Mouse (Mus musculus): ENCODE results near the gene Dtx2. TPM values are rescaled to one million over a fixed set of nuclear protein-coding genes. Genes with fewer than 3 reads are reported as not detected.

Dtx2 gene
- polyA plus RNA-seq, 1 experiment from 2014 or later: 10.1 TPM

- Histone ChIP-seq H3K79me2 (ENCODE audit: inconsistent target) (no peaks in the 10 kb centered on the region), H3K36me3 (ENCODE audit: inconsistent target) (no peaks in the 10 kb centered on the region), H3K4me3 (ENCODE audit: inconsistent target) (no peak overlapping the region), H3K27ac (no peak overlapping the region)
- 96% methylated on average over 5 of the region's 5 CpGs for WGBS (ENCODE audit: missing documents)
These were observed 83.5 kb downstream of the Dtx2 start for GRCm38 (mm10) chr5:136078136-136078535.

- Histone ChIP-seq H3K27ac (no peak overlapping the region), H3K4me3 (ENCODE audit: inconsistent target) (no peak overlapping the region), H3K79me2 (ENCODE audit: inconsistent target) (peaks cover 36% of the 10 kb centered on the region), H3K36me3 (ENCODE audit: inconsistent target) (no peaks in the 10 kb centered on the region)
- WGBS (ENCODE audit: missing documents): 86% methylated on average over 4 of the region's 4 CpGs
These were observed 87.7 kb downstream of the Dtx2 start for GRCm38 (mm10) chr5:136082345-136082744.

Other genes with a start within 250 kb of the Dtx2 start
- gene Styxl1, start 216.4 kb upstream of the Dtx2 start, polyA plus RNA-seq (2018): not detected in 3 replicates
- gene Mdh2, start 216.3 kb upstream of the Dtx2 start, polyA plus RNA-seq (2018): 123 to 276 TPM (median 128 TPM) in 3 replicates
- not detected in 3 replicates for gene Srrm3, start 187.9 kb upstream of the Dtx2 start, polyA plus RNA-seq (2018)
- gene Hspb1, start 106.9 kb upstream of the Dtx2 start, polyA plus RNA-seq (2018): 0.23 to 0.43 TPM in 2 of 3 replicates, not detected in the other
- 161 to 315 TPM (median 200 TPM) in 3 replicates for gene Ywhag, start 60.2 kb upstream of the Dtx2 start, polyA plus RNA-seq (2018)
- 2.8 to 3.3 TPM (median 3.0 TPM) in 3 replicates for gene Ssc4d, start 20.3 kb upstream of the Dtx2 start, polyA plus RNA-seq (2018)
- gene Zp3, start 14.7 kb upstream of the Dtx2 start, polyA plus RNA-seq (2018): not detected in 3 replicates
- not detected in 3 replicates for gene Upk3b, start 43.7 kb downstream of the Dtx2 start, polyA plus RNA-seq (2018)
- gene Upk3bl, start 59.7 kb downstream of the Dtx2 start, polyA plus RNA-seq (2018): not detected in 3 replicates
- gene Rasa4, start 89.1 kb downstream of the Dtx2 start, polyA plus RNA-seq (2018): 51.3 to 186 TPM (median 61.5 TPM) in 3 replicates
- gene Polr2j, start 121.8 kb downstream of the Dtx2 start, polyA plus RNA-seq (2018): 75.0 to 118 TPM (median 101 TPM) in 3 replicates
- gene Lrwd1, start 141.3 kb downstream of the Dtx2 start, polyA plus RNA-seq (2018): 6.0 to 13.5 TPM (median 9.4 TPM) in 3 replicates
- gene Alkbh4, start 141.3 kb downstream of the Dtx2 start, polyA plus RNA-seq (2018): 3.8 to 8.1 TPM (median 7.9 TPM) in 3 replicates
- 7.1 to 19.8 TPM (median 13.8 TPM) in 3 replicates for gene Orai2, start 175.9 kb downstream of the Dtx2 start, polyA plus RNA-seq (2018)
- gene Prkrip1, start 204.2 kb downstream of the Dtx2 start, polyA plus RNA-seq (2018): 12.4 to 58.1 TPM (median 23.3 TPM) in 3 replicates